Mouse (Mus musculus): ENCODE results near the gene Rpl36. TPM values are rescaled to one million over a fixed set of nuclear protein-coding genes. Genes with fewer than 3 reads are reported as not detected.

The Rpl36 gene
- polyA plus RNA-seq, 2 experiments: 2,347 to 2,960 TPM

DNA sequence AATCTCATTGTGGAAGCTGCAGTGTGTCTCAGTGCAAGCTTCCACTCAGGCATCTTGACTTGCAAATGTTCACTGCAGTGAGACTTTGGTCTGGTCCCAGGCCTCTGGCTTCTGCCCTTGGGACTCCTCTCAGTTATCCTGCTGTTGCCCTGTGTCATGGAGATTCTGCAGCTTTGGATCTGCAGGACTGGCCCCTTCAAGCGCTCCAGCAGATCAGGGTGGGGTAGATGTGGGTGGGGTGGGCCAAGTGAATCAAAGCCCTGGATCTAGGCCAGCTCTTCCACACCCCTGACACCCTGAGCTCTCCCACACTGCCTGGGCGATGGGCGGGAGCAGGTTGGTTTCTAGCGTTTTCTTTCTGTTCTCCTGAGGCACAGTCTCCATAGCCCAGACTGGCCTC, 18.6 kb downstream of the Rpl36 start:
- DNase-seq (ENCODE audit: low spot score) (no peak), ATAC-seq (ENCODE audit: low FRiP score, low read depth) (no peak)
- Histone ChIP-seq H3K4me1 (ENCODE audit: control insufficient read depth, insufficient read depth, low read length) (peaks cover 6% of the 10 kb centered on the region), H3K9ac (ENCODE audit: low read depth, low read length, severe bottlenecking) (no peak overlapping the region), H3K4me2 (replicated peaks; ENCODE audit: low read depth, low read length, severe bottlenecking) (no peak overlapping the region), H3K27ac (replicated peaks; ENCODE audit: low read depth, low read length) (no peak overlapping the region), H3K9me3 (ENCODE audit: control insufficient read depth, low read length) (no peaks in the 10 kb centered on the region), H3K27me3 (ENCODE audit: control insufficient read depth, insufficient read depth, low read length) (no peaks in the 10 kb centered on the region), H3K4me3 (replicated peaks; ENCODE audit: low read length) (no peak overlapping the region), H3K36me3 (ENCODE audit: control insufficient read depth, insufficient read depth, low read length) (no peaks in the 10 kb centered on the region)
- 63% methylated on average over 4 of the region's 4 CpGs for WGBS
- TF ChIP-seq POLR2A (IDR thresholded peaks at IDR 0.05; ENCODE audit: borderline replicate concordance, extremely low read depth, insufficient read depth, insufficient read length): no peak

DNA sequence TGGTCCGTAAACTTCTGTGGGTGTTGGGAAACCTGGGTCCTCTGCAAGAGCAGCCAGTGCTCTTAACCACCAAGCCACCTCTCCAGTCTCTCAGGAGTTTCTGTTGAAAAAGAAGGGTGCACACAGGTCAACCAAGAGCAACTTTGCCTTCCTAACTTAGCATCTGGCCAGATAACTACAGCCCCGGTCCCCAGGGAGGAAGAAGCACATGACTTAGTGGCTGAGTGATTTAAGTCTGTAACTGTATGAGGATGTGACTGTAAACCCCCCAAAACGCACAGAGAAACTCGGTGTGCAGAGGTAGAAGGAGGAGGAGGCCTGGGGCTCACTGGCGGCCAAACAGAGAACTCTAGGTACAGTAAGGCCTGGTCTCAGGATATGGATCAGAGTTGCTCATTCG, 20.8 kb downstream of the Rpl36 start:
- H3K4me3 ChIP-seq (replicated peaks; ENCODE audit: low read length): no peak overlapping the region
- 89% methylated on average over 6 of the region's 6 CpGs for WGBS
- no peaks in the 10 kb centered on the region for H3K4me1 ChIP-seq (ENCODE audit: control insufficient read depth, insufficient read depth, low read length)
- DNase-seq (ENCODE audit: low spot score) (no peak), ATAC-seq (ENCODE audit: low FRiP score, low read depth) (no peak)
- H3K36me3 ChIP-seq (ENCODE audit: control insufficient read depth, insufficient read depth, low read length): no peaks in the 10 kb centered on the region
- no peaks in the 10 kb centered on the region for H3K9me3 ChIP-seq (ENCODE audit: control insufficient read depth, low read length)
- no peak overlapping the region for H3K27ac ChIP-seq (replicated peaks; ENCODE audit: low read depth, low read length)
- no peak overlapping the region for H3K4me2 ChIP-seq (replicated peaks; ENCODE audit: low read depth, low read length, severe bottlenecking)
- TF ChIP-seq POLR2A (IDR thresholded peaks at IDR 0.05; ENCODE audit: borderline replicate concordance, extremely low read depth, insufficient read depth, insufficient read length): no peak
- no peak overlapping the region for H3K9ac ChIP-seq (ENCODE audit: low read depth, low read length, severe bottlenecking)
- H3K27me3 ChIP-seq (ENCODE audit: control insufficient read depth, insufficient read depth, low read length): no peaks in the 10 kb centered on the region

DNA sequence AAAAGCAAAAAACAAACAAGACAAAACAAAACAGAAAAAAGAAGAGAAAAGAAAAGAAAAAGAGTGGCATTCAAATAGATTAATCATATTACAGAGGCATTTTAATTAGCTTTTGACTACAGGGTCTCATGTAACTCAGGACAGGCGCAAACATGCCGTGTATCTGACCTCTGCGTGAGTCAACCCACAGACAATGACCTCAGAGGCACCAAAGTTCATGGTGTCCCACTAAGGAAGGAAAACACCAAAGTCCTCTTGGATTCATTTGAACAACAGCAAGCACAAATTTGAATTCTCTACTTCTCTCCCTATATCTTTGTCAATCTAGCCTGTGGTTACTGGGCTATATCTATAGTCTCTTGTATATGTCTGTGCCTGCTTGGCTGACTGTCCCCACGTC, 30.0 kb downstream of the Rpl36 start:
- no peak for TF ChIP-seq POLR2A (IDR thresholded peaks at IDR 0.05; ENCODE audit: borderline replicate concordance, extremely low read depth, insufficient read depth, insufficient read length)
- Histone ChIP-seq H3K27ac (replicated peaks; ENCODE audit: low read depth, low read length) (no peak overlapping the region), H3K4me3 (replicated peaks; ENCODE audit: low read length) (no peak overlapping the region), H3K36me3 (ENCODE audit: control insufficient read depth, insufficient read depth, low read length) (no peaks in the 10 kb centered on the region), H3K4me2 (replicated peaks; ENCODE audit: low read depth, low read length, severe bottlenecking) (no peak overlapping the region), H3K4me1 (ENCODE audit: control insufficient read depth, insufficient read depth, low read length) (no peaks in the 10 kb centered on the region), H3K9ac (ENCODE audit: low read depth, low read length, severe bottlenecking) (no peak overlapping the region), H3K9me3 (ENCODE audit: control insufficient read depth, low read length) (no peaks in the 10 kb centered on the region), H3K27me3 (ENCODE audit: control insufficient read depth, insufficient read depth, low read length) (no peaks in the 10 kb centered on the region)
- DNase-seq (ENCODE audit: low spot score) (no peak), ATAC-seq (ENCODE audit: low FRiP score, low read depth) (no peak)
- 79% methylated on average over 4 of the region's 4 CpGs for WGBS

DNA sequence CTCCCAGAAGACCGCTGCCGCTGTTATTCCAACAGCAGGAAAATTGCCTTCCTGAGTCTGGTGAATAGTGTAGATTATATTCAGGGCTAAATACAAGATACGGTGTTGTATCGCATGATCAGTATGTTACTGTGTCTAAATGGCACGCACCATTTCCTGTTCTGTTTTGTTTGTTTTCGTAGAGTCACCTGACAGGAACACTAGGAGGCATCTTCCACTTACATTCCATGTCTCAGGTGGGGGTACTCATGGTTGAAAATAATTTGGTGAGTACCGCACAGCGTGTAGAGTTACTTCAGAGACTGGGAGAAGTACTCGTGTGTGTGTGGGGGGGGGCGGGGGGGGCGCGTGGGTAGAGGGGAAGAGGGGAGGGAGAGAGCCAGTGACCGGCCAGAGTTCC, 34.3 kb downstream of the Rpl36 start:
- H3K9me3 ChIP-seq (ENCODE audit: control insufficient read depth, low read length): no peaks in the 10 kb centered on the region
- TF ChIP-seq POLR2A (IDR thresholded peaks at IDR 0.05; ENCODE audit: borderline replicate concordance, extremely low read depth, insufficient read depth, insufficient read length): no peak
- 63% methylated on average over 13 of the region's 13 CpGs for WGBS
- no peak overlapping the region for H3K9ac ChIP-seq (ENCODE audit: low read depth, low read length, severe bottlenecking)
- H3K27me3 ChIP-seq (ENCODE audit: control insufficient read depth, insufficient read depth, low read length): no peaks in the 10 kb centered on the region
- no peaks in the 10 kb centered on the region for H3K4me1 ChIP-seq (ENCODE audit: control insufficient read depth, insufficient read depth, low read length)
- ATAC-seq (ENCODE audit: low FRiP score, low read depth): no peak
- no peak overlapping the region for H3K4me2 ChIP-seq (replicated peaks; ENCODE audit: low read depth, low read length, severe bottlenecking)
- no peak overlapping the region for H3K4me3 ChIP-seq (replicated peaks; ENCODE audit: low read length)
- no peak for DNase-seq (ENCODE audit: low spot score)
- H3K36me3 ChIP-seq (ENCODE audit: control insufficient read depth, insufficient read depth, low read length): no peaks in the 10 kb centered on the region
- H3K27ac ChIP-seq (replicated peaks; ENCODE audit: low read depth, low read length): no peak overlapping the region

DNA sequence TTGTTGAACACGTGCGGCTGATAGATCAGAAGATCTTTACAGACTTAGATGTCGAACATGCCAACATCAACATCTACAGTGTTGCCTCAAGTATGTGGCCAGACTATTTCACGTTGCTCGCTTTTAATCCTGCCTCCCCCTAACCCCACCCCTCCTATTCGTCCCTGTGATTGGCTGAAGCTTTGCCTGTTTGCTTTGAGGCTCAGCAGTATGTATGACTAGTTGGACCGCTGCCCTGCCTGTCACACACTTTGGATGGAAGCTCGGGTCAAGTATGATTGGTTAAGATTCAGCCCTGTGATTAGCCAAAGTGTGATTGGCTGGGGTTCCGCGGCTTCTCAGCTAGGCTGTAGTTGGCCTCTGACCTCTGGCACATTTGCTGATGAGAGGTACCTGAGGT, 38.6 kb downstream of the Rpl36 start:
- Histone ChIP-seq H3K9ac (ENCODE audit: low read depth, low read length, severe bottlenecking) (no peak overlapping the region), H3K27me3 (ENCODE audit: control insufficient read depth, insufficient read depth, low read length) (no peaks in the 10 kb centered on the region), H3K27ac (replicated peaks; ENCODE audit: low read depth, low read length) (no peak overlapping the region), H3K36me3 (ENCODE audit: control insufficient read depth, insufficient read depth, low read length) (no peaks in the 10 kb centered on the region), H3K4me1 (ENCODE audit: control insufficient read depth, insufficient read depth, low read length) (no peaks in the 10 kb centered on the region), H3K9me3 (ENCODE audit: control insufficient read depth, low read length) (no peaks in the 10 kb centered on the region), H3K4me2 (replicated peaks; ENCODE audit: low read depth, low read length, severe bottlenecking) (no peak overlapping the region), H3K4me3 (replicated peaks; ENCODE audit: low read length) (no peak overlapping the region)
- ATAC-seq (ENCODE audit: low FRiP score, low read depth) (no peak; the same call in 1 of the 2 replicates), DNase-seq (ENCODE audit: low spot score) (no peak)
- TF ChIP-seq POLR2A (IDR thresholded peaks at IDR 0.05; ENCODE audit: borderline replicate concordance, extremely low read depth, insufficient read depth, insufficient read length): no peak
- 34% methylated on average over 10 of the region's 10 CpGs for WGBS

DNA sequence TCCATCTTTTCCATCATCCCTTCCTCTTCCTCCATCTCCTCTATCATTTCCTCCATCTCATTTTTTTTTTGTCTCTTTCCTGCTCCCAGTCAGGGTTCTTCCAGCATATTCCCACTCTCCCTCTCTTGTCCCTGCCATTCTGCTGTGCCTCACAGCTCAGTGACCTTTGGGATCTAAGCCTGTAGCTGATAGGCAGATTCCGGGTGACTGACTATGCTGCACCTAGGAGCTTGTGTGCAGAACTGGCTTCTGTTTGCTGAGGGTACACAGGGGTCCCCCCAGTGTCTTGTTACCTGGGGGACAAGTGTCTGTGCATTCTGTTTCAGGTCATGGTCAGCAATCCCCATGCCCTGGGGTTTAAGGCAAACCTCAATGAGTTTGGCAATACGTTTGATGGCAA, 41.6 kb downstream of the Rpl36 start:
- Histone ChIP-seq H3K27me3 (ENCODE audit: control insufficient read depth, insufficient read depth, low read length) (no peaks in the 10 kb centered on the region), H3K4me3 (replicated peaks; ENCODE audit: low read length) (no peak overlapping the region), H3K4me1 (ENCODE audit: control insufficient read depth, insufficient read depth, low read length) (no peaks in the 10 kb centered on the region), H3K4me2 (replicated peaks; ENCODE audit: low read depth, low read length, severe bottlenecking) (no peak overlapping the region), H3K27ac (replicated peaks; ENCODE audit: low read depth, low read length) (no peak overlapping the region), H3K9me3 (ENCODE audit: control insufficient read depth, low read length) (no peaks in the 10 kb centered on the region), H3K9ac (ENCODE audit: low read depth, low read length, severe bottlenecking) (no peak overlapping the region), H3K36me3 (ENCODE audit: control insufficient read depth, insufficient read depth, low read length) (no peaks in the 10 kb centered on the region)
- WGBS: 73% methylated on average over 2 of the region's 2 CpGs
- no peak for ATAC-seq (ENCODE audit: low FRiP score, low read depth)
- no peak for DNase-seq (ENCODE audit: low spot score)
- TF ChIP-seq POLR2A (IDR thresholded peaks at IDR 0.05; ENCODE audit: borderline replicate concordance, extremely low read depth, insufficient read depth, insufficient read length): no peak

Data from limb, embryonic 14.5 days (tissue).